Mouse (Mus musculus): Measurements from ENCODE around the gene Abr. TPM values are rescaled to one million over a fixed set of nuclear protein-coding genes. Genes with fewer than 3 reads are reported as not detected.
A peak's percentile ranks its signal among the peaks of the same experiment; 100 is the strongest.

Gene Abr
- polyA plus RNA-seq, 1 experiment = 81.3 TPM

DNA sequence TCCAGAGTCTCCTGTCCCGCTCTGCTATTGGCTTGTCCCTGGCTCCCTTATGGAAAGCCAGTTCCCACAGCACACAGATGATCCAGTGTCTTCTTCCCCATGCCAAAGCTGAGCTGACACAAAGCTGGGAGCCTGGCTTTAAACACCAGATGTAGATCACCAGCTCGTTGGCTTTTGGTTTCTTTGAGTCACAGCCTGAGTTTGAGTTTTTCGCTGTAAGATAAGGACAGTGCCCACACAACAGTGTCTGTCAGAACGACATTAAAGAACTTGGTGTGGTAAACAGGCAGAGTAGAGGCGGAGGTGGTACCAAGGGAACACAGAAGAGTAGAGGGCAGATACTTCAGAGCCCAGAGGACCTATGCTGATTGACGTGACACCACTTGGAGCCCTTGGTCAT lies 101.2 kb downstream of the Abr start:
- H3K4me3 ChIP-seq = no peak overlapping the region
- H3K27me3 ChIP-seq (ENCODE audit: control insufficient read depth, insufficient read depth, insufficient read length) = no peaks in the 10 kb centered on the region
- no peak for TF ChIP-seq MYOD1 (IDR thresholded peaks at IDR 0.05; ENCODE audit: control insufficient read depth in 1 of 3, insufficient read length in 2 of 3, low read depth in 2 of 3)
- TF ChIP-seq POLR2A (IDR thresholded peaks at IDR 0.05; ENCODE audit: insufficient read length, low read depth) = no peak
- TF ChIP-seq MAX (IDR thresholded peaks at IDR 0.05; ENCODE audit: low read depth) = no peak
- no peak for TF ChIP-seq REST (IDR thresholded peaks at IDR 0.05; ENCODE audit: insufficient read depth, insufficient read length)
- TF ChIP-seq CEBPB (IDR thresholded peaks at IDR 0.05; ENCODE audit: insufficient read depth, poor library complexity, severe bottlenecking) = no peak
- no peak for TF ChIP-seq USF1 (IDR thresholded peaks at IDR 0.05; ENCODE audit: low read depth)
- TF ChIP-seq SRF (IDR thresholded peaks at IDR 0.05; ENCODE audit: control insufficient read depth, insufficient read length, low read depth) = no peak
- TF ChIP-seq POLR2AphosphoS2 (IDR thresholded peaks at IDR 0.05; ENCODE audit: insufficient read length, low read depth) = no peak
- no peak for TF ChIP-seq TCF3 (IDR thresholded peaks at IDR 0.05; ENCODE audit: insufficient read length, low read depth)
- TF ChIP-seq MYOG (IDR thresholded peaks at IDR 0.05; ENCODE audit: control insufficient read depth in 1 of 3, insufficient read depth in 1 of 3, insufficient read length in 2 of 3, low read depth in 2 of 3) = no peak
- no peak for TF ChIP-seq E2F4 (IDR thresholded peaks at IDR 0.05; ENCODE audit: insufficient read depth)
- no peak for TF ChIP-seq TCF12 (IDR thresholded peaks at IDR 0.05; ENCODE audit: insufficient read depth, poor library complexity, severe bottlenecking)
- H3K36me3 ChIP-seq (ENCODE audit: control insufficient read depth, insufficient read depth) = no peaks in the 10 kb centered on the region
- no peaks in the 10 kb centered on the region for H3K79me2 ChIP-seq (ENCODE audit: control insufficient read depth, insufficient read depth)
- no peak overlapping the region for H3K4me2 ChIP-seq (ENCODE audit: low read depth)
- no peak overlapping the region for H3ac ChIP-seq (ENCODE audit: control insufficient read depth, insufficient read length)

DNA sequence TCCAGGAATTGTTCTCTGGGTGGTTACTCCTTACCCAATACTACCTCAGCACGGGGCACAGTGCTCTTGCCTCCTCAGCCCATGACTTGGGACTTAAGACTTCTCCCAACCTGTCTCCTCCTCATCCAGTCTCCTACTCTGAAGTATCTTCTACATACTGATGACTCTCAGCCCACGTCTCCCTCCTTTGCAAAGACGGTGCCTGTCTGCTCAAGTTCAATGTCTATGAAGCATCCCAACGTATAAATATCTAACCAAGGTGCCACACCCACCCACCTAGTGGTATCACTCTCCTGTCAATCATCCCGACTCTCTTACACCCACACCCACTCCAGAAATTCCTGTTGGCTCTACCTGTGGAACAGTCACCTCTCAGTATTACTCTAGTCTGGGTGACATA lies 103.5 kb downstream of the Abr start:
- TF ChIP-seq MAX (IDR thresholded peaks at IDR 0.05; ENCODE audit: low read depth) = no peak
- H3K36me3 ChIP-seq (ENCODE audit: control insufficient read depth, insufficient read depth) = no peaks in the 10 kb centered on the region

DNA sequence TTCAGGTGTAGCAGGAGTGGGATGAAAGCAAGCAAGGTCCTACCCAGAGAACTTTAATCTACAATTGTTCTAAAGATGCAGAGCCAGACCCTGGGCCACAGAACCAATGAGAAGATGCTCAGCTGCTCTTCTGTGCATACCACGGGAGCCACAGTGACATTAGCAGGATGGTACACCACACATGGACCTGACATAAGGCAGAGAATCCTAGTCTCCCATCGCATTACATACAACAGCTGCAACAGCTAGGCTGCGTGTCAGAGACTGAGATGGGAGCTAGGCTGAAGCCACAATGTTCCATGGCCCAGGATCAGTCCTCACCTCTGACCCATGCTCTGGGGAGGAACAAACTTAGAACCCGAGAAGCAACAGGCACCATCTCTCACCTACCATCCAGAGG lies 104.0 kb downstream of the Abr start:
- Histone ChIP-seq H3K4me2 (ENCODE audit: low read depth) (no peak overlapping the region), H3ac (ENCODE audit: control insufficient read depth, insufficient read length) (no peak overlapping the region), H3K36me3 (ENCODE audit: control insufficient read depth, insufficient read depth) (no peaks in the 10 kb centered on the region), H3K27me3 (ENCODE audit: control insufficient read depth, insufficient read depth, insufficient read length) (no peaks in the 10 kb centered on the region), H3K4me3 (no peak overlapping the region), H3K79me2 (ENCODE audit: control insufficient read depth, insufficient read depth) (no peaks in the 10 kb centered on the region)
- TF ChIP-seq E2F4 (IDR thresholded peaks at IDR 0.05; ENCODE audit: insufficient read depth) = no peak
- peak in 2 of 3 experiments; percentile 31 to 45 for TF ChIP-seq MYOG (IDR thresholded peaks at IDR 0.05; ENCODE audit: control insufficient read depth in 1 of 3, insufficient read depth in 1 of 3, insufficient read length in 2 of 3, low read depth in 2 of 3)
- peak in 2 of 3 experiments; percentile 55 to 72 for TF ChIP-seq MYOD1 (IDR thresholded peaks at IDR 0.05; ENCODE audit: control insufficient read depth in 1 of 3, insufficient read length in 2 of 3, low read depth in 2 of 3)

More for the DNA sequence above, 103.5 kb downstream of the Abr start:
- Histone ChIP-seq H3K79me2 (ENCODE audit: control insufficient read depth, insufficient read depth) (no peaks in the 10 kb centered on the region), H3K27me3 (ENCODE audit: control insufficient read depth, insufficient read depth, insufficient read length) (no peaks in the 10 kb centered on the region), H3ac (ENCODE audit: control insufficient read depth, insufficient read length) (no peak overlapping the region), H3K4me3 (no peak overlapping the region), H3K4me2 (ENCODE audit: low read depth) (no peak overlapping the region)

DNA sequence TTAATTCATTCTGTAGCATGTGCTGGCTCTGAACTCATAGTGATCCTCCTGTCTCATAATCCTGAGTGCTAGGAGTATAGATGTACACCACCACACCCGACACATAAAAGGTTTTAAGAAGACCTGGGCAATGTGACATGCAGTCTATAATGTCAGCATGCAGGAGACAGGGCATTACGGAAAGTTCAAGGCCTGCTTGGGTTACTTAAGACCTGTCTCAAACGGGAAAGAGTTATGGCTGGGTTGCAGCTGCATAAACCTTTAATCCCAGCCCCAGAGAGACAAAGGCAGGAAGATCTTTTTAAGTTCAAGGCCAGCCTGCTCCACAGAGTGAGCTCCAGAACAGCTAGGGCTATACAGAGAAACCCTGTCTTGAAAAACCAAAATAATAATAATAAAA lies 105.2 kb downstream of the Abr start:
- TF ChIP-seq USF1 (IDR thresholded peaks at IDR 0.05; ENCODE audit: low read depth) = no peak
- no peak for TF ChIP-seq CEBPB (IDR thresholded peaks at IDR 0.05; ENCODE audit: insufficient read depth, poor library complexity, severe bottlenecking)
- TF ChIP-seq POLR2AphosphoS2 (IDR thresholded peaks at IDR 0.05; ENCODE audit: insufficient read length, low read depth) = no peak
- no peak for TF ChIP-seq MYOD1 (IDR thresholded peaks at IDR 0.05; ENCODE audit: control insufficient read depth in 1 of 3, insufficient read length in 2 of 3, low read depth in 2 of 3)
- TF ChIP-seq TCF12 (IDR thresholded peaks at IDR 0.05; ENCODE audit: insufficient read depth, poor library complexity, severe bottlenecking) = no peak
- no peak for TF ChIP-seq MYOG (IDR thresholded peaks at IDR 0.05; ENCODE audit: control insufficient read depth in 1 of 3, insufficient read depth in 1 of 3, insufficient read length in 2 of 3, low read depth in 2 of 3)
- no peak for TF ChIP-seq E2F4 (IDR thresholded peaks at IDR 0.05; ENCODE audit: insufficient read depth)
- TF ChIP-seq POLR2A (IDR thresholded peaks at IDR 0.05; ENCODE audit: insufficient read length, low read depth) = no peak
- no peak for TF ChIP-seq MAX (IDR thresholded peaks at IDR 0.05; ENCODE audit: low read depth)
- TF ChIP-seq SRF (IDR thresholded peaks at IDR 0.05; ENCODE audit: control insufficient read depth, insufficient read length, low read depth) = no peak
- TF ChIP-seq REST (IDR thresholded peaks at IDR 0.05; ENCODE audit: insufficient read depth, insufficient read length) = no peak
- no peak for TF ChIP-seq TCF3 (IDR thresholded peaks at IDR 0.05; ENCODE audit: insufficient read length, low read depth)
- H3K36me3 ChIP-seq (ENCODE audit: control insufficient read depth, insufficient read depth) = no peaks in the 10 kb centered on the region

DNA sequence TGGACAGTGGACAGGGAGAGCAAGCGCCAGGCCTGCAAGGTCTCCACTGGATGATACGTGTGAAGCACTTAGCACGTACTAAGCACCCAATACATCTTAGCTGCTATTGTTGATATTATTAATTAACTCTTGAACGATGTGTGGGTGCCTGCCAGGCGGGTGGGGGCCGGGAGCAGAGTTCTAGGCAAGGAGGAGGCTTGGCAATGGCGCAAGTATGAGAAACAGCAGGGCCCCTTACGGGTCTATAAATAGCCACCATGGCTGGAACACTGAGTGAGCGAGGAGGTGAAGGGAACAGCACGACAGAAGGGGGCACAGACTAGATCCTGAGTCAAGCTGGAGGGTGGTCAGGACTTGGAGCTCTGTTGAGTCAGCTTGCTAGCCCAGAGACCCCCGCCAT lies 107.0 kb downstream of the Abr start:
- TF ChIP-seq MAX (IDR thresholded peaks at IDR 0.05; ENCODE audit: low read depth) = no peak
- no peak for TF ChIP-seq MYOG (IDR thresholded peaks at IDR 0.05; ENCODE audit: control insufficient read depth in 1 of 3, insufficient read depth in 1 of 3, insufficient read length in 2 of 3, low read depth in 2 of 3)
- no peak for TF ChIP-seq CEBPB (IDR thresholded peaks at IDR 0.05; ENCODE audit: insufficient read depth, poor library complexity, severe bottlenecking)
- TF ChIP-seq POLR2A (IDR thresholded peaks at IDR 0.05; ENCODE audit: insufficient read length, low read depth) = no peak
- no peak for TF ChIP-seq POLR2AphosphoS2 (IDR thresholded peaks at IDR 0.05; ENCODE audit: insufficient read length, low read depth)
- no peaks in the 10 kb centered on the region for H3K27me3 ChIP-seq (ENCODE audit: control insufficient read depth, insufficient read depth, insufficient read length)
- H3K4me3 ChIP-seq = no peak overlapping the region
- no peak overlapping the region for H3ac ChIP-seq (ENCODE audit: control insufficient read depth, insufficient read length)
- no peak overlapping the region for H3K4me2 ChIP-seq (ENCODE audit: low read depth)
- H3K79me2 ChIP-seq (ENCODE audit: control insufficient read depth, insufficient read depth) = no peaks in the 10 kb centered on the region
- H3K36me3 ChIP-seq (ENCODE audit: control insufficient read depth, insufficient read depth) = no peaks in the 10 kb centered on the region

More for the DNA sequence above, 105.2 kb downstream of the Abr start:
- no peak overlapping the region for H3K4me2 ChIP-seq (ENCODE audit: low read depth)
- no peaks in the 10 kb centered on the region for H3K27me3 ChIP-seq (ENCODE audit: control insufficient read depth, insufficient read depth, insufficient read length)
- H3K79me2 ChIP-seq (ENCODE audit: control insufficient read depth, insufficient read depth) = no peaks in the 10 kb centered on the region
- no peak overlapping the region for H3K4me3 ChIP-seq
- H3ac ChIP-seq (ENCODE audit: control insufficient read depth, insufficient read length) = no peak overlapping the region
